Mouse (Mus musculus) lung, postnatal 0 days (tissue): ENCODE data around the gene Atp5k.

Experiments used
- CTCF ChIP-seq: IDR thresholded peaks from 2 replicates; pipeline ENCODE4 v1.5.1; 2016; ENCODE audit warnings: antibody characterized with exemption, mild to moderate bottlenecking
- EP300 ChIP-seq: IDR thresholded peaks from 2 replicates; pipeline ENCODE4 v1.6.1; 2016; ENCODE audit warnings: antibody characterized with exemption, mild to moderate bottlenecking, control low read depth

DNA sequence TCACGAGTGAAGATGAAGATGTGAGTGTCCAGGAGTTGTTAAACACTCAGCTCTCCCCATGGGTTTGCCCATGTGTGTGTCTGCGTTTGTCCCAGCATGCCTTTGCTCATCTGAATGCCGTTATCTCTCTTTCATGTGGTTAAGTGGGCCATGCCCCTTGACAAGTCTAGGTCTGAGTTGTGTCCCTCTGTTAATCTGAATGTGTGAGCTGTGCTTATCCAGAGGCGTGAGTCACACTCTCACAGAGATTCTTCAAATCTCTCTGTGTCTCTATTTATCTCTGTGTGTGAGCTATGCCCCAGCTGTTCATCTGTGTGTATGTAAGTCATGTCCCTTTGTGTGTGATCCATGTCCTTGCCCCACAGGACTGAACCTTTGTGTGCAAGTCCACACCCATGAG is 30.8 kb downstream of the Atp5k start:
- no peak for TF ChIP-seq CTCF
- TF ChIP-seq EP300 = no peak
